Mouse (Mus musculus) limb, embryonic 11.5 days (tissue): ENCODE results near the gene Cab39. TPM values are rescaled to one million over a fixed set of nuclear protein-coding genes. Genes with fewer than 3 reads are reported as not detected.

Experiments
- ATAC-seq: fragments of 200-750 bp; cut with Nextera tagmentation; 2 replicates; pipeline ENCODE4 v1.8.0; 2017; ENCODE audit warnings: low read depth; ENCODE audit not compliant: insufficient number of reproducible peaks, low FRiP score, low TSS enrichment
- DNase-seq: peaks from one replicate; pipeline ENCODE4 v3.0.0-alpha.2; 2015; ENCODE audit warnings: low spot score
- H3K27ac ChIP-seq: fragments of 300-500 bp; sonication (generic); replicated peaks from 2 replicates; pipeline ENCODE4 v1.5.1; 2014; ENCODE audit warnings: low read depth, mild to moderate bottlenecking, low read length
- H3K27me3 ChIP-seq: fragments of 300-500 bp; sonication (generic); 2 replicates; pipeline ENCODE4 v1.6.1; 2014; ENCODE audit warnings: mild to moderate bottlenecking, low read length, mixed read lengths; ENCODE audit not compliant: control insufficient read depth, insufficient read depth
- H3K36me3 ChIP-seq: fragments of 300-500 bp; sonication (generic); 2 replicates; pipeline ENCODE4 v1.6.1; 2014; ENCODE audit warnings: mild to moderate bottlenecking, low read length, moderate library complexity, mixed read lengths; ENCODE audit not compliant: control insufficient read depth, insufficient read depth
- H3K4me1 ChIP-seq: fragments of 300-500 bp; sonication (generic); 2 replicates; pipeline ENCODE4 v1.6.1; 2014; ENCODE audit warnings: low read length, mixed read lengths; ENCODE audit not compliant: control insufficient read depth, insufficient read depth
- H3K4me2 ChIP-seq: fragments of 300-500 bp; sonication (generic); 2 replicates; pipeline ENCODE4 v1.6.1; 2014; ENCODE audit warnings: low read depth, mild to moderate bottlenecking, moderate library complexity; ENCODE audit not compliant: severe bottlenecking
- H3K4me3 ChIP-seq: fragments of 300-500 bp; sonication (generic); 2 replicates; pipeline ENCODE4 v1.5.1; 2014; ENCODE audit warnings: low read depth, low read length
- H3K9ac ChIP-seq: fragments of 300-500 bp; sonication (generic); 2 replicates; pipeline ENCODE4 v1.6.1; 2014; ENCODE audit warnings: mild to moderate bottlenecking, low read length
- H3K9me3 ChIP-seq: fragments of 300-500 bp; sonication (generic); 2 replicates; pipeline ENCODE4 v1.6.1; 2016; ENCODE audit warnings: low read length; ENCODE audit not compliant: control insufficient read depth
- WGBS: fragments of 180-500 bp; shearing (Covaris S2); extraction: QIAGEN DNeasy Blood & Tissue Kit; methylation state at CpG from one replicate; pipeline ENCODE4 v1.1.7; 2014; 5-methylcytosine and 5-hydroxymethylcytosine counted together
- polyA plus RNA-seq: library from polyadenylated mRNA; unstranded; fragments of >200 nt; fragmentation: Nextera tagmentation; extraction: Ambion mirVana; gene quantifications from 2 replicates; pipeline ENCODE4 v1.2.1, GENCODE M21; 2014

Cab39 gene
- polyA plus RNA-seq, 1 experiment from 2014 or later = 40.3 TPM

DNA sequence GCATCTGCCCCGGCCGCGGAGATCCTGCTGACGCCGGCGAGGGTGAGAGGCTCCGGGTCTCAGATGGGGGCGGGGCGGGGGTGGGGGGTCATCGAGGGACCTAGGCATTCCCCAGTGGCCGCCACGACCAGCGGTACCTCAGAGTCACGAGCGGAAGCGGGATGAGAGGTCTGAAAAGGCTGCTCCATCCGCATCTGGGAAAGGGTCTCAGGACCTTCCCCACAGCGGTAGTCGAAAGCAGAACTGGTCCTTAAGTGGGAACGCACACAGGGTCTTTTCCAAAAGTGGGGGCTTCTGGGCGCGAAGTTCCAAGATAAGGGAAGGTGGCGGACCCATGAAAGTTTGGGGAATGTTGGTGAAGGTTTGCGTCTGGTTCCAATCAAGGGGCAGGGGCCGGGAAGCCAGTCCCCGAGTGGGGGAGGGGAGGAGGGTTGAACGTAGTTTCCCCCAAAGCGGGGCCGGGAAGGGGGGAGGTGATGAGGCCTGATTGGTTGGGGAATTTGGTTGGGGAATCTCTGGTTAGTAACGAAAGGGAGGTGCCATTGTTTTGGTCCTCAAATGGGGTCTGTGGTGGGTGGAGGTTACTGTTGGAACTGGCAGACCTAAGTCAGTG is 101.6 kb downstream of the Cab39 start:
- H3K27ac ChIP-seq = peak overlapping the region; percentile 91
- H3K27me3 ChIP-seq = no peaks in the 10 kb centered on the region
- DNase-seq = peak; percentile 92
- H3K36me3 ChIP-seq = no peaks in the 10 kb centered on the region
- H3K4me3 ChIP-seq = peak overlapping the region; percentile 81
- peak overlapping the region; percentile 61 for H3K4me2 ChIP-seq
- ATAC-seq = peak; percentile 70
- WGBS = under 1% methylated on average over 30 of the region's 30 CpGs
- H3K4me1 ChIP-seq = peaks cover 37% of the 10 kb centered on the region
- peak overlapping the region; percentile 88 for H3K9ac ChIP-seq
- no peaks in the 10 kb centered on the region for H3K9me3 ChIP-seq

- ATAC-seq (peak; percentile 73), DNase-seq (peak; percentile 78)
- Histone ChIP-seq H3K9ac (peak overlapping the region; percentile 88), H3K36me3 (no peaks in the 10 kb centered on the region), H3K9me3 (no peaks in the 10 kb centered on the region), H3K4me1 (peaks cover 37% of the 10 kb centered on the region), H3K27ac (peak overlapping the region; percentile 91), H3K27me3 (no peaks in the 10 kb centered on the region), H3K4me2 (peak overlapping the region; percentile 61), H3K4me3 (peak overlapping the region; percentile 81)
- 7% methylated on average over 15 of the region's 15 CpGs for WGBS
Measured at GRCm38 (mm10) chr1:85895391-85895837, 102.2 kb downstream of the Cab39 start.

- Histone ChIP-seq H3K4me2 (peak overlapping the region; percentile 61), H3K4me3 (peak overlapping the region; percentile 81), H3K9ac (0 out of 2 replicates have a peak overlapping the region, but pooled peaks have one; percentile 88), H3K4me1 (peaks cover 37% of the 10 kb centered on the region), H3K9me3 (no peaks in the 10 kb centered on the region), H3K27me3 (no peaks in the 10 kb centered on the region), H3K27ac (no peak overlapping the region), H3K36me3 (no peaks in the 10 kb centered on the region)
- no peak for ATAC-seq
- no peak for DNase-seq
- WGBS = 85% methylated on average over 5 of the region's 5 CpGs
Measured at GRCm38 (mm10) chr1:85896110-85896509, 102.9 kb downstream of the Cab39 start.

DNA sequence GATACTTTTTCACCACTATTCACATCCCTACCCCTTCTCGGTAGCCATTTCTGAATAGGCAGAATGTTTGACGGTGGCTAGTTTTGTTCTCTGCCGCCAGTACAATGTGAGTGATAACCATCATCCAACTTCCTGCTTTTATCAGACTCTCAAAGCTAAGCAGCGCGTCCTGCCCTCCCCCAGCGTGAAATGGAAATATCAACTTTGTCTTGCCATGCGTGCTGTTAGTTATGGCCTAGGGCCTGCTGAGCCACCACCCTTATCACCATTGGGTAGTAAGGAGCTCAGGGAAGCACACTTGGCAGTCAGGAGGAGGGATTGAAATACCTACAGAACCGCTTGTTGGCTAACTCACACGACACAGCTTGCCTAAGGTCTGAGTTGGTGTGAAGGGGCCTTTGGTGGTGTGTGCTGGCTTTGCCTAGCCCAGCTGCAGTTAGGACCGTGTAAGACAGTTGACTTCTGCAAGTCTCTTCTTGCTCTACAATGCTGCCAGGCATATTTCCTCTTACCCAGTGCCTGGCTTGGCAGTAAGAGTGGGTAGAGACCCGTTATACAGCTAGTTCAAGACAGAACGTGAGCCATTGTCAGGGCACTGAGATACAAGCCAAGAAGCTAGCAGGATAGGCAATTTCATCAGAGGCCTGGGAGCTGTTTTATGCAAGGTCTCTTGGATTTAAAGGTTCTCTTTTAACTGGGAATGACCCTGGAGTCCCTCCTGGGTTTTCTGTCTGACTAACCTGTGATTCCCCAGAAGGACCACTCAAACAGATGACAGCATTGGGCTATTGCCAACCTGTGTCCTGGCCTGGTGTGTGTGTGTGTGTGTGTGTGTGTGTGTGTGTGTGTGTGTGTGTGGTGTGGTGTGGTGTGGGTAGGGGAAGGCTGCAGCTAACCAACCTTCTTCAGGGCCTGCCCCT is 103.8 kb downstream of the Cab39 start:
- no peaks in the 10 kb centered on the region for H3K36me3 ChIP-seq
- H3K4me2 ChIP-seq = peak overlapping the region; percentile 16; the same call in 1 of the 2 replicates
- no peaks in the 10 kb centered on the region for H3K27me3 ChIP-seq
- no peak overlapping the region for H3K9ac ChIP-seq
- H3K4me1 ChIP-seq = peaks cover 37% of the 10 kb centered on the region
- H3K4me3 ChIP-seq = no peak overlapping the region
- ATAC-seq = no peak
- DNase-seq = no peak
- 80% methylated on average over 12 of the region's 12 CpGs for WGBS
- no peaks in the 10 kb centered on the region for H3K9me3 ChIP-seq
- no peak overlapping the region for H3K27ac ChIP-seq

DNA sequence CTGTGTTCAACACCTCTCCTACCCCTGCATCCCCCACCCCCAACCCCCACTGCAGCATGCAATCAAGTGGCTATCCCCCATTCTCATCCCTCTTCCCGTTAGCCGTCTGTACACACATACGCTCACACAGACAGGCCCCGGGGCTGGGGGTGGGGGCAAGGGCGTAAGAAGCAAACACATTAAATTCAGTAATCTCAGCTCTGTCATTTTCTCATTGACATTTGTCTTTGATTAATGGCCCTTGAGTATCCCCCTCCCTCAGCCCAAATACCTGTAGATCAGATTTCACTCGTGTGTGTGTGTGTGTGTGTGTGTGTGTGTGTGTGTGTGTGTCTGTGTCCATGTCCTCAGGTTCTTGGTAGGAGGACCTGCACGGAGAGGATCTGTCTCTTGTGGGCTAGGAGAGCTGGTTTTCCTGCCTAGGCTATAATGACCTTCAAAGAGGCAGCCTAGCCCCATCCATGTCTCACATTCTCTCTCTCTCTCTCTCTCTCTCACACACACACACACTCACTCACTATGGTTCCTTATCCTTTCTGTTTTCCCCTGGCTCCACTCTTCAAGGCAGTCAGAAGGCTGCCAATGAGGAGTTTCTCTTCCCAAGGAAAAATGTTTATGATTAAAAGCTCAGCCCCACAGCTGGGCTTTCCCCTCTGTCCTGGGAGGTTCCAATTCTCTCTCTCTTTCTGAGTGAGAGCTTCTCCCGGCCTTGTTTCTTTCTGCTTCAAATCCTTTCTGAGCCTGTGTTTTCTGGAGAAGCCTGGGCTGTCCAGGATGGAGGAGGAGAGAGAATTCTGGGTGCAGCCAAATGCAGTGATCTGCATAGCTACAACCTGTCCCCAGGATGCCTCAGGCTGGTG is 104.9 kb downstream of the Cab39 start:
- no peaks in the 10 kb centered on the region for H3K27me3 ChIP-seq
- H3K4me3 ChIP-seq = no peak overlapping the region
- no peaks in the 10 kb centered on the region for H3K9me3 ChIP-seq
- H3K9ac ChIP-seq = no peak overlapping the region
- DNase-seq (no peak), ATAC-seq (no peak)
- H3K4me1 ChIP-seq = peaks cover 37% of the 10 kb centered on the region
- H3K4me2 ChIP-seq = no peak overlapping the region; the same call in 1 of the 2 replicates
- H3K36me3 ChIP-seq = no peaks in the 10 kb centered on the region
- peak overlapping the region; percentile 45; the same call in 1 of the 2 replicates for H3K27ac ChIP-seq
- 23% methylated on average over 8 of the region's 8 CpGs for WGBS

- DNase-seq = no peak
- no peak for ATAC-seq
- no peak overlapping the region for H3K9ac ChIP-seq
- H3K4me2 ChIP-seq = no peak overlapping the region
- 54% methylated on average over 12 of the region's 12 CpGs for WGBS
- H3K9me3 ChIP-seq = no peaks in the 10 kb centered on the region
- no peaks in the 10 kb centered on the region for H3K36me3 ChIP-seq
- peaks cover 37% of the 10 kb centered on the region for H3K4me1 ChIP-seq
- no peak overlapping the region for H3K27ac ChIP-seq
- no peak overlapping the region for H3K4me3 ChIP-seq
- no peaks in the 10 kb centered on the region for H3K27me3 ChIP-seq
Measured at GRCm38 (mm10) chr1:85898761-85899387, 105.6 kb downstream of the Cab39 start.

GRCm38 (mm10) chr1:85899388-85899761 is 106.1 kb downstream of the Cab39 start:
- Histone ChIP-seq H3K9ac (no peak overlapping the region), H3K4me1 (peaks cover 37% of the 10 kb centered on the region), H3K36me3 (no peaks in the 10 kb centered on the region), H3K9me3 (no peaks in the 10 kb centered on the region), H3K4me2 (no peak overlapping the region), H3K27ac (no peak overlapping the region), H3K4me3 (no peak overlapping the region), H3K27me3 (no peaks in the 10 kb centered on the region)
- ATAC-seq (no peak), DNase-seq (no peak)
